ENCODE assay signal across 23 mouse cellular contexts in genomic region chr3:131339280-131339679, GRCm38 (mm10). TPM values are rescaled to one million over a fixed set of nuclear protein-coding genes. Genes with fewer than 3 reads are reported as not detected.
DNase-seq lines count a peak whose midpoint lies in the region; ATAC-seq lines count a peak whose summit lies in the region.
"Had no signal": no experiment of that assay in that cellular context is flagged by ENCODE, and none has a peak within 500 bp of the region (broad histone marks: within the 10 kb centered on the region; RNA-seq: fewer than 3 reads in every experiment).

No protein-coding gene starts in this region.

- no peak overlapping the region for H3K9ac ChIP-seq in stomach, embryonic 16.5 days (ENCODE audit: low read length)
- H3K9ac ChIP-seq: forebrain, embryonic 15.5 days; heart, embryonic 13.5 days; hindbrain, embryonic 12.5 days; hindbrain, embryonic 15.5 days had no signal

- H3K4me3 ChIP-seq in stomach, embryonic 16.5 days (replicated peaks; ENCODE audit: low read length), result no peak overlapping the region
- H3K4me3 ChIP-seq: forebrain, embryonic 10.5 days; forebrain, embryonic 15.5 days; heart, adult 2 months; heart, embryonic 10.5 days; heart, embryonic 13.5 days; hindbrain, embryonic 12.5 days; hindbrain, embryonic 15.5 days had no signal

- H3K36me3 ChIP-seq in stomach, embryonic 16.5 days (ENCODE audit: control insufficient read depth, insufficient read depth, low read length), result no peaks in the 10 kb centered on the region
- H3K36me3 ChIP-seq: forebrain, embryonic 10.5 days; forebrain, embryonic 15.5 days; G1E; heart, embryonic 10.5 days; heart, embryonic 13.5 days; hindbrain, embryonic 12.5 days; hindbrain, embryonic 15.5 days had no signal

- ATAC-seq in stomach, embryonic 16.5 days (ENCODE audit: insufficient read depth, low FRiP score), result no peak
- ATAC-seq: forebrain, embryonic 15.5 days; intestine, postnatal 0 days had no signal

- H3K4me1 ChIP-seq in stomach, embryonic 16.5 days (ENCODE audit: control insufficient read depth, insufficient read depth, low read length), result peaks cover 18% of the 10 kb centered on the region

- intact Hi-C loops in heart, postnatal 14 days (cut with DNase I), result no loop called here

- 66% methylated on average over 4 of the region's 4 CpGs for WGBS in stomach, embryonic 16.5 days

- no peaks in the 10 kb centered on the region for H3K27me3 ChIP-seq in stomach, embryonic 16.5 days (ENCODE audit: control insufficient read depth, insufficient read depth, low read length)
- H3K27me3 ChIP-seq: forebrain, embryonic 15.5 days; heart, embryonic 13.5 days; hindbrain, embryonic 12.5 days; hindbrain, embryonic 15.5 days had no signal

- DNase-seq in ES-CJ7 (ENCODE audit: low read depth, low spot score), result peak; percentile 68
- peak; percentile 70 for DNase-seq in Muller cell, postnatal 12 days (ENCODE audit: inconsistent ontology term)
- peak; percentile 30 for DNase-seq in brain, adult 2 months (ENCODE audit: low read depth, low spot score)
- DNase-seq in frontal cortex, postnatal 25 days (ENCODE audit: low spot score in 2 of 2), result no peak
- no peak for DNase-seq in heart, postnatal 14 days
- no peak for DNase-seq in spleen, postnatal 14 days (ENCODE audit: low spot score in 2 of 2)
- DNase-seq: adrenal gland, postnatal 10 days; adrenal gland, postnatal 36 days; cerebellum, adult 11-12 months; cerebellum, adult 8-10 months; cerebellum, postnatal 36 days; gastrocnemius, postnatal 10 days; gastrocnemius, postnatal 36 days; heart, adult 2 months had no signal

- no peak overlapping the region for H3K4me2 ChIP-seq in stomach, embryonic 16.5 days (ENCODE audit: low read depth, low read length)
- H3K4me2 ChIP-seq: forebrain, embryonic 15.5 days; heart, embryonic 13.5 days; hindbrain, embryonic 12.5 days; hindbrain, embryonic 15.5 days had no signal

- H3K27ac ChIP-seq in stomach, embryonic 16.5 days (ENCODE audit: low read length), result peak overlapping the region; percentile 34; the same call in 1 of the 2 replicates
- H3K27ac ChIP-seq: forebrain, embryonic 10.5 days; forebrain, embryonic 15.5 days; heart, adult 2 months; heart, embryonic 10.5 days; heart, embryonic 13.5 days; hindbrain, embryonic 12.5 days; hindbrain, embryonic 15.5 days had no signal

- no peaks in the 10 kb centered on the region for H3K9me3 ChIP-seq in stomach, embryonic 16.5 days (replicated peaks; ENCODE audit: control insufficient read depth, low read length)
- H3K9me3 ChIP-seq: forebrain, embryonic 10.5 days; forebrain, embryonic 15.5 days; heart, embryonic 10.5 days; heart, embryonic 13.5 days; hindbrain, embryonic 12.5 days; hindbrain, embryonic 15.5 days had no signal

RNA-seq across cellular contexts. Expression of gene Cyp2u1, which starts 36.3 kb away (rescaled TPM):
- 2.0 TPM in 2 replicates for polyA plus RNA-seq in stomach, embryonic 16.5 days (2015; fragmentation: Nextera tagmentation; extraction: Ambion mirVana)
- total RNA-seq in heart, postnatal 14 days (2021), result 10 to 100 TPM; 27.8 to 30.0 TPM
- polyA plus RNA-seq: G1E had no signal

Comparison
In these comparisons a context has a peak if more than half of its experiments do, and no peak if none do; other contexts are left out.
1. DNase-seq: peak in ES-CJ7 (single experiment), Muller cell, postnatal 12 days (single experiment) and brain, adult 2 months (single experiment); none in frontal cortex, postnatal 25 days (0 of 2), heart, postnatal 14 days (0 of 2) and spleen, postnatal 14 days (0 of 2).